Mouse (Mus musculus) heart, embryonic 11.5 days (tissue): ENCODE data around the gene Snap29. TPM values are rescaled to one million over a fixed set of nuclear protein-coding genes. Genes with fewer than 3 reads are reported as not detected.

ENCODE experiments used
- ATAC-seq: fragments of 200-750 bp; cut with Nextera tagmentation; replicated peaks from 2 replicates; pipeline ENCODE4 v1.8.0; 2017; ENCODE audit warnings: moderate library complexity; ENCODE audit not compliant: insufficient number of reproducible peaks, low FRiP score, low TSS enrichment
- H3K27ac ChIP-seq: fragments of 300-500 bp; sonication (generic); 2 replicates; pipeline ENCODE4 v1.5.1; 2014; ENCODE audit warnings: mild to moderate bottlenecking, low read depth, low read length
- H3K27me3 ChIP-seq: fragments of 300-500 bp; sonication (generic); 2 replicates; pipeline ENCODE4 v1.6.1; 2014; ENCODE audit warnings: mild to moderate bottlenecking, low read length, mixed read lengths; ENCODE audit not compliant: control insufficient read depth, insufficient read depth
- H3K36me3 ChIP-seq: fragments of 300-500 bp; sonication (generic); 2 replicates; pipeline ENCODE4 v1.6.1; 2014; ENCODE audit warnings: mild to moderate bottlenecking, low read length, moderate library complexity, mixed read lengths; ENCODE audit not compliant: control insufficient read depth, insufficient read depth
- H3K4me1 ChIP-seq: fragments of 300-500 bp; sonication (generic); 2 replicates; pipeline ENCODE4 v1.6.1; 2014; ENCODE audit warnings: low read length; ENCODE audit not compliant: control insufficient read depth, insufficient read depth
- H3K4me2 ChIP-seq: fragments of 300-500 bp; sonication (generic); 2 replicates; pipeline ENCODE4 v1.6.1; 2014; ENCODE audit warnings: mild to moderate bottlenecking, moderate library complexity
- H3K4me3 ChIP-seq: fragments of 300-500 bp; sonication (generic); 2 replicates; pipeline ENCODE4 v1.5.1; 2014; ENCODE audit warnings: low read depth, low read length
- H3K9ac ChIP-seq: fragments of 300-500 bp; sonication (generic); 2 replicates; pipeline ENCODE4 v1.6.1; 2014; ENCODE audit warnings: mild to moderate bottlenecking, low read depth, low read length, moderate library complexity
- H3K9me3 ChIP-seq: fragments of 300-500 bp; sonication (generic); replicated peaks from 2 replicates; pipeline ENCODE4 v1.6.1; 2016; ENCODE audit warnings: low read length; ENCODE audit not compliant: control insufficient read depth
- WGBS: fragments of 180-500 bp; shearing (Covaris S2); extraction: QIAGEN DNeasy Blood & Tissue Kit; methylation state at CpG from one replicate; pipeline ENCODE4 v1.1.7; 2014; ENCODE audit not compliant: insufficient replicate concordance; 5-methylcytosine and 5-hydroxymethylcytosine counted together
- polyA plus RNA-seq: library from polyadenylated mRNA; unstranded; fragments of >200 nt; fragmentation: Nextera tagmentation; extraction: Ambion mirVana; gene quantifications from 2 replicates; pipeline ENCODE4 v1.2.1, GENCODE M21; 2014

The Snap29 gene
- 6.0 and 6.5 TPM in 2 replicates for polyA plus RNA-seq

DNA sequence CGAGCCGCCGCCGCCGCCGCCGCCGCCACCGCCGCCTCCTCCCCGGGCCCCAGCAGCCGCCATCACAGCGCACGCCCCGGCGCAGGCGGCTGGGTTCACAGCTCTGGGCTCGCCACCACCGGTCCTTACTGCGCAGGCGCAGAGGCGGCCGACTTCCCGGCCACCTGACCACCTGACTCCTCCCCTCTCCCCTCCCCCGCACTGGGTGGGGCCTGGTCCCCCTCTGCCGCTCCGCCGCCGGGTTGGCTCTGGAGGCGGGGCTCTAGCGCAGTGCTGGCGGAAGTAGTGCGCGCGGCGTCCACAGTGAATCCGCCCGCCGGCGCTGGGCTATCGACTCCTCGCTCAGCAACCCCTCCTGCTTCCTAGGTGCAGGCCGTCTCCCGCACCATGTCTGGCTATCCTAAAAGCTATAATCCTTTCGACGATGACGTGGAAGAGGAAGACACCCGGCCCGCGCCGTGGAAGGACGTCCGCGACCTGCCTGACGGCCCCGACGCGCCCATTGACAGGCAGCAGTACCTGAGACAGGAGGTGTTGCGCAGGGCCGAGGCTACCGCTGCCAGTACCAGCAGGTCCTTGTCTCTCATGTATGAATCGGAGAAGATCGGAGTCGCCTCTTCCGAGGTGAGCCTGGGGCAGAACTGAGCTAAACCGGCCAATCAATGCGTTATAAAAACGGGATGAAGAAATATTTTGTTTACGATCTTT is at the start of gene Snap29, which contains the start of gene Pi4ka:
Gene Snap29 (plus strand): TSS at position 251 of the 708 bp plus-strand sequence.
Gene Pi4ka (minus strand): TSS at position 579 of the 708 bp plus-strand sequence.
- no peaks in the 10 kb centered on the region for H3K9me3 ChIP-seq
- WGBS: 1% methylated on average over 49 of the region's 69 CpGs
- peak within 1 kb of the TSS; percentile 73 for H3K27ac ChIP-seq
- peak within 1 kb of the TSS; percentile 81 for H3K4me2 ChIP-seq
- peak within 1 kb of the TSS; percentile 85 for H3K9ac ChIP-seq
- no peaks in the 10 kb centered on the region for H3K27me3 ChIP-seq
- H3K4me1 ChIP-seq: peaks cover 16% of the 10 kb centered on the region
- 0 out of 2 replicates have a peak, but pooled peaks cover 3% of the 10 kb centered on the region for H3K36me3 ChIP-seq
- ATAC-seq: peak; percentile 96
- H3K4me3 ChIP-seq: peak within 1 kb of the TSS; percentile 88

DNA sequence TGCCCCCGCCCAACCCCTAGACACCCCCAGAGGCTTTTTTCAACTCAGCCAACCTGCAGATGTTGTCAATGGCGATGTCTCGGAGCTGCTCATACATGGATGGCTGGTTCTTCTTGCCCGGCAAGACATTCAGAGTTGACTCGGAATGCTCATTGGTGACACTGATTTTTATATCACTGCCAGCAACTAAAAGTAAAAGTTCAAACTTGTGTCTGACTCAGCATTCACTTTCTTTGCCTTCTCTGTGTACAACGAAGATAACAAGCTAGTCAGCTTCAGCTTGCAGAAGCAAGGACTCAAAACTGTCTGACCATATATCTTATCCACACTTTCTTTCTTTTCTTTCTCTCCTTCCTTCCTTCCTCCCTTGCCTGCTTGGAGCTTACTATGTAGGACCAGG is 49.8 kb upstream of the Snap29 start:
- WGBS: 85% methylated on average over 6 of the region's 6 CpGs
- no peaks in the 10 kb centered on the region for H3K27me3 ChIP-seq
- no peaks in the 10 kb centered on the region for H3K4me1 ChIP-seq
- no peak overlapping the region for H3K4me2 ChIP-seq
- H3K36me3 ChIP-seq: peaks cover 16% of the 10 kb centered on the region
- no peak for ATAC-seq
- no peaks in the 10 kb centered on the region for H3K9me3 ChIP-seq
- no peak overlapping the region for H3K4me3 ChIP-seq
- no peak overlapping the region for H3K9ac ChIP-seq
- H3K27ac ChIP-seq: no peak overlapping the region

DNA sequence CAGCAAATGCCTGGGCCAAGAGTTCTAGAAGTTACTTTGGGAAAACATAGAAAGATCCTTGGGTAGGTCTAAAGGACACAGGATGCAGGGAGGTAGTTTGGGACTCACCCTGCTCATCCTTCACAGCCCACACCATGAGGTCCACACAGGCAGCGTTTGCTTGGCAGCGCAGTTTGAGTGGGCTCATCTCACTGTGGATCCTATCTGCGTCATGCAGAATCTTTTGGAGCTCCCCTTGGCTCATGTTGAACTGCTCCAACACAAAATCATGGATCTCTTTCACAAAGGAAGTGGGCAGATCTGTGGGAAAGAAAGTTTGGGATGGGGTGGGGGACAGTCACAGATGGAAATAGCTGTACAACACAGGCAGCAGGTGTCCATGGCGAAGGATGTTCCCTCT is 47.0 kb upstream of the Snap29 start:
- Histone ChIP-seq H3K36me3 (peaks cover 9% of the 10 kb centered on the region), H3K9me3 (no peaks in the 10 kb centered on the region), H3K9ac (no peak overlapping the region), H3K27me3 (no peaks in the 10 kb centered on the region), H3K4me1 (no peaks in the 10 kb centered on the region), H3K4me2 (no peak overlapping the region), H3K4me3 (no peak overlapping the region), H3K27ac (no peak overlapping the region)
- 90% methylated on average over 4 of the region's 4 CpGs for WGBS
- no peak for ATAC-seq

DNA sequence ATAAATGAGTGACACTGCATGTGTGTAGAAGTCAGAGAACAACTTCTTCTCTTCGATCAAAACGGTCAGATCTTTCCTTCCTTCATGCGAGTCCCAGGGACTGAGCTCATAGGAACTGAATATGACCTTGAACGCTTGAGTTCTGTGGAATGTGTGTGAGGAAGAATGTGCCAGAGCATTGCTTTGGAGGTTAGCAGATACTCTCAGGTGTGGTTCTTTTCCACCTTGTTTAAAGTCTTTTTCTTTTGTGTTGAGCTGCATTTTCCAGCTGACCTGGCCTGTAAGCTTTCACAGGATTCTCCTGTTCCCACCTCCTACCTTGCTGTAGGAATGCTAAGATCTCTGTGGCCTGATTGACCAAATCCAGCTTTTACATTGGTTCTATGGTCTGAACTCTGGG is 23.5 kb upstream of the Snap29 start:
- Histone ChIP-seq H3K9me3 (no peaks in the 10 kb centered on the region), H3K9ac (no peak overlapping the region), H3K4me3 (no peak overlapping the region), H3K27me3 (no peaks in the 10 kb centered on the region), H3K27ac (no peak overlapping the region), H3K4me1 (no peaks in the 10 kb centered on the region), H3K4me2 (no peak overlapping the region), H3K36me3 (0 out of 2 replicates have a peak, but pooled peaks cover 2% of the 10 kb centered on the region)
- no peak for ATAC-seq
- whole genome bisulfite sequencing: 70% methylated on average over 4 of the region's 4 CpGs

DNA sequence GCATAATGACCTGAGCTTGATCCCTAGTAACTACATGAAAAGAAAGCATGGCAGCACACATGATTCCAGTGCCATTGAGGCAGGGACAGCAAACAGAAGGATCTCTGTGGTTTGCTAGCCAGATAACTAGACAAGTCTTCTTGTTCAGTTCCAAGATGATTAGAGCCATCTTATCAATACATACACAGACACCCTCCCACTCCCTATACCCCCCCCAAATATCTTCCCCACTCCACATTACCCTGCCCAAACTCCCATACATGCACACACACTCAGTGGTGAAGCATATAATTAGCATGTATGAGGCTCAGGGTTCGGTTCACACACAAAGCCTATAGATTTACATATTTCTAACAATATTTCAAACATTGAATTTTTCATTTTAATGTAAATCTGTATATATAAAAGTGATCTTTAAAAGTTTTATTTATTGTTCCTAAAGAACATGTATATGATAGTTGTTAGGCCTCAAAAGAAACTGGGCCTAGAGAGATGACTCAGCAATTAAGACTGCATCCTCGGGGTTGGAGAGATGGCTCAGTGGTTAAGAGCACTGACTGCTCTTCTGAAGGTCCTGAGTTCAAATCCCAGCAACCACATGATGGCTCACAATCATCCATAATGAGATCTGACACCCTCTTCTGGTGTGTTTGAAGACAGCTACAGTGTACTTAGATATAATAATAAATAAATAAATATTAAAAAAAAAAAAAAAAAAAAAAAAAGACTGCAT is 22.0 kb upstream of the Snap29 start:
- ATAC-seq: no peak
- 0 out of 2 replicates have a peak, but pooled peaks cover 2% of the 10 kb centered on the region for H3K36me3 ChIP-seq

DNA sequence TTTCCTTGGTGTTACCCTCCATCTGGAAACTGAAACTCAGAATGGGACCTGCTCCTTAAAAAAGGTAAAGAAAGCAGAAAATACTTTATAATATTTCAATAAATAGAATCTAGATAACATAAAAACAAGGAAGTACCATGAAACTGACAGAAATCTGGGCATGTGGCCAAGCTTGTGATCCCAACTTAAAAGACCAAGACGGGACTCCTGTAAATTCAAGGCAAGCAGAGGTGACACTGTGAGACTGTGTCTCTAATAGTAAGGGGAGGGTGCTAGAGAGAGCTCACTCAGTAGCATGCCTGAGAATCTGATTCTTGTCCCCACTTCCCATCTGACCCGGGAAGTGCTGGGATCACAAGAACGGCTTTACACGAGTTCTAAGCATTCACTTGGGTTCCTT is 13.0 kb upstream of the Snap29 start:
- ATAC-seq: no peak

More for the DNA sequence above, 22.0 kb upstream of the Snap29 start:
- H3K9me3 ChIP-seq: no peaks in the 10 kb centered on the region
- no peak overlapping the region for H3K4me3 ChIP-seq
- 72% methylated on average over 2 of the region's 2 CpGs for WGBS
- no peaks in the 10 kb centered on the region for H3K4me1 ChIP-seq
- no peaks in the 10 kb centered on the region for H3K27me3 ChIP-seq
- no peak overlapping the region for H3K4me2 ChIP-seq
- no peak overlapping the region for H3K9ac ChIP-seq
- no peak overlapping the region for H3K27ac ChIP-seq

DNA sequence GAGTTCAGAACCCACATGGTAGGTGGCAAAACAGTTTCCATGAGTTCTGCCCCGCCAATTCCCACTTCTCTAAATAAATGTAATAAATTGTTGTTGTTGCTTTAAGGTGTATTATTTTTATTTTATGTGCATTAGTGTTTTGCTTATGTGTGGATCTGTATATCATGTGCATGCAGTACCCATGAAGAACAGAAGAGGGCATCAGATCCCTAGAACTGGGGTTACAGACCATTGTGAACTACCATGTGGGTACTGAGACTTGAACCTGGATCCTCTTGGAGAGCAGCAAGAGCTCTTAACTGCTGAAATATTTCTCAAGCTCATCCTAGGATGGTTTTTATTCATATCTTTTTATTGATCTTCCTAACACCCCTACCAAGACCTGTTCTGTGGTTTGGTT is 2.9 kb upstream of the Snap29 start:
- no peak for ATAC-seq
- no peak overlapping the region for H3K27ac ChIP-seq
- H3K4me3 ChIP-seq: no peak overlapping the region
- no peak overlapping the region for H3K9ac ChIP-seq
- H3K4me1 ChIP-seq: peaks cover 14% of the 10 kb centered on the region
- no peak overlapping the region for H3K4me2 ChIP-seq
- H3K36me3 ChIP-seq: 0 out of 2 replicates have a peak, but pooled peaks cover 3% of the 10 kb centered on the region
- no peaks in the 10 kb centered on the region for H3K27me3 ChIP-seq
- H3K9me3 ChIP-seq: no peaks in the 10 kb centered on the region
- 67% methylated on average over 1 of the region's 1 CpGs for WGBS

More for the DNA sequence above, 13.0 kb upstream of the Snap29 start:
- Histone ChIP-seq H3K9ac (no peak overlapping the region), H3K36me3 (no peaks in the 10 kb centered on the region), H3K4me1 (no peaks in the 10 kb centered on the region), H3K4me2 (no peak overlapping the region), H3K9me3 (no peaks in the 10 kb centered on the region), H3K27me3 (no peaks in the 10 kb centered on the region), H3K27ac (no peak overlapping the region), H3K4me3 (no peak overlapping the region)
- 68% methylated on average over 4 of the region's 4 CpGs for WGBS

DNA sequence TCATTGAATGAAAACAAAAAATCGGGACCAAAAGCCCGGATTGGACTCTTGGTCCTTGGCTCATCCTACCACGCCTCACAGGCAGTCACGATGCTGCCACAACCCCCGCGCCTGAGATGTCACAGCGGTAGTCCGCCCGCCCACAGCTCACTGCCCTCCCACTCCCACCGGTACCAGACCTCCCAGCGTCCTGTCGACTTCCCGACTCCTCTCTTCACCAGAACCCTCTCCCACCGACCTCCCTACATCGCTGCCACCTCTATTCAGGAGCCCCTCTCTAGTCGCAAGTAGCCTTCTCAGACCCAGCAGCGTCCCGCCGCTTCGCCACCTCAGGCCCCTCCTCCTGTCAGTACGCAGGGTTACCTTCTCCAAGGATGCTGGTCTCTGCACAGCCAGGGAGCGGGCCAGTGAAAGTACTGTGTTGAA is 502 bp upstream of the Snap29 start:
- WGBS: under 1% methylated on average over 22 of the region's 22 CpGs
- H3K4me2 ChIP-seq: peak overlapping the region; percentile 81
- H3K27me3 ChIP-seq: no peaks in the 10 kb centered on the region

More for the DNA sequence above, 502 bp upstream of the Snap29 start:
- H3K27ac ChIP-seq: peak overlapping the region; percentile 73
- peaks cover 15% of the 10 kb centered on the region for H3K4me1 ChIP-seq
- H3K4me3 ChIP-seq: peak overlapping the region; percentile 88
- peak; percentile 69 for ATAC-seq
- H3K9me3 ChIP-seq: no peaks in the 10 kb centered on the region
- peak overlapping the region; percentile 85 for H3K9ac ChIP-seq
- 0 out of 2 replicates have a peak, but pooled peaks cover 3% of the 10 kb centered on the region for H3K36me3 ChIP-seq
